Mouse (Mus musculus) spleen, postnatal 14 days (tissue): Measurements from ENCODE around the gene Unc13c.

Experiments
- DNase-seq, 2 experiments: peaks; one replicate each; pipeline ENCODE4 v3.0.0; 2021 to 2022; ENCODE audit warnings: low spot score in 2 of 2

The Unc13c gene

DNA sequence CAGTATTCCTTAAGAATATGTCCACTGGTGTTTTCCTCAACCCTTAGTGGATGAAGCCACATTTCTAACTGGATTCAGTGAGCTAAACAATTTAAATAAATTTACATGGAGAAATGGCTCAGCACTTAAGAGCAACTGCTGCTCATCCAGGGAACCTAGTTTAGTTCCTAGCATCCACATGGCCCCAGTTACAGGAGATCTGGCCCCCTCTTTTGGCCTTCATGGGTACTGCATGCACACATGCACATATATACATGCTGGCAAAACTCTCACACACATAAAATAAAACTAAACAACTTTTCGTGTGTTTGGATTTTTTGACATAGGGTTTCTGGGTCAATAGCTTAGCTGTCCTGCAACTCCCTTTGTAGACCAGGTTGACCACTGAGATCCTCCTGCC lies 330.6 kb downstream of the Unc13c start:
- DNase-seq: no peak

DNA sequence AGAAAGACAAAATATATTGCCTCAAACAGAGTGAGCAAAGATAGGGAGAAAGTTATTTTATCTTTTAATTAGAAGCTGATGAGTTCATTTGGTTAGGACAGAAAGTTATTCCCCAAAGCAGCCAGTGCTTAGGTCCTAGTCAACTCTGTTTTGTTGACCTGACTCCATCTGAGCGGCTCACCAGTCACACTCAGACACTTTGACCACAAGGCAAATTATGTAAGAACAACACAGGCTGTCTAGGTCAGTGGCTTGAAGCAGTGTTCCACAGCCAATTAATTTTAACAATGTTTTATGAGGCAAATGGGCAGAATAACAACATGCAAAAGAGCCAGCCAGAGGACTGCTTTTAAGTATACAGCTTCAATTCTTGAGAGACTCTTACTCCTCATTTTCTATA lies 343.6 kb downstream of the Unc13c start:
- no peak for DNase-seq

DNA sequence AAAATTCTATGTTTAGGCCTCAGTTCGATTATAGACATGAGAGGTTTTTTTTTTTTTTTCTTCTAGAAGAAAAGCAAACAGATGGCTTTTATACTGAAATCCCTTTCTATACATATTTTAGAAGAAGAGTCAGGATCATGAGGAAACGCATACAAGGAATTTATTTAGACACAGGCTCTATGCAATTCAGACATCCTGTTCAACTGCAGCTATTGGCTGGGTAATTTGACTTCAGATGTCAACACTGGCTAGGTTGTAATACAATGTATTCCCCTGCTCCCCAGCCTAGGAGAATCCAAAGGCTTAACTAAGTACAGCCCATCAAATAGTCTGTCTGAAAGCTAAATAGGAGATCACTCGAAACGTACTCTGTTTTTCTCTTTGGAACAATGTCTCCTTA lies 355.9 kb downstream of the Unc13c start:
- no peak for DNase-seq

DNA sequence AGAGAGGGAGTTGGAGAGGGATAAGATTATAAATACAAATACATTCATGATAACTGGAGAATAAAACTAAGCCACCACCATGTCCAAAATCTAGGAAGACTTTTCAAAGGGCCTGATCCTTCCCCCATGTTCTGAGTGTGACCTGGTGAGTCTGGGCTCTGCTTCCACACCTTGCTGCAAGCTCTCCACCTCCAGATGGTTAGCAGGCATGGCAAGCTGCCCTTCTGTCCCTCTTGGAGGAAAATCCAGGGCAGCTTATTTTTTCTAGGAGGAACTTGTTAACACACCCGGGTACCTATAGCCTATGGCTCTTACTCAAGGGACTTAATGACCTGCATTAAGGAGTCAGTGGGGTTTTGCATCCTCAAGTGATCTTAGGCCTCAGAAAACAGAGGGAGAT lies 364.8 kb downstream of the Unc13c start:
- DNase-seq: no peak

DNA sequence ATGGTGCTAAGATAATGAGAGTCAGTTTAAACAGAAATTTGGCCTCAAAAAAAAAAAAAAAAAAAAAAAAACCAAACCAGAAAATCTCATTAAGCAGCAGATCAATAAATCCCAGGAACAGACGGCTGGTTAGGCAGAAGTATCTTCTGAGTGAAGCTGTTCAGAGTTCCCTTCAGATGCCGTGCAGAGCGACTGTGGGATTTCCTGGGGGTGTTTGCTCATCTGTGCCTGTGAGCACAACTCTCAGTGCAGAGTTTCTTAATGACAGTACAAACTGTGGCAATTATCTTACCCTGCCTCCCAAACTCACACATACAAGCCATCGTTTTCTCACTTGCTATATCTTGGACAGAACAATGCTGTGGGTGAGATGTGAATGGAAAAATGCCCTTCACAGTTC lies 403.2 kb downstream of the Unc13c start:
- no peak for DNase-seq

DNA sequence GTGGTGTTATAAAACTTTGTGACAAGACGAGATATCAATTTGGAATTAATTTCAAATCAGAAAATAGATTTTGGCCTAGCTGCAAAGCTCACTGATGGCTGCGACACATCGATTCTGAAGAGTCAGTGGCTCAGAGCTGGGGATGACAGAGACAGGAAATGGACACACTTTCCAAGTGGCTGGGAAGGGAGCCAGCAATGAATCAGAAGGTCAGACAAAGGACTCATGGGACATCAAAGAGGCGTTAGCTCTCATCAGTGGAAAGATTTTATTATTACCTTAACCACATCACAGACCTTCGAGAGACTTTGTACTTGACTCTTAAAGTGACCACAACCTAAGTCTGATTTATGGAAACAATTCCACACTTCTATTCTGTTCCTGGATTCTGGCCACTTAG lies 408.7 kb downstream of the Unc13c start:
- DNase-seq: no peak

DNA sequence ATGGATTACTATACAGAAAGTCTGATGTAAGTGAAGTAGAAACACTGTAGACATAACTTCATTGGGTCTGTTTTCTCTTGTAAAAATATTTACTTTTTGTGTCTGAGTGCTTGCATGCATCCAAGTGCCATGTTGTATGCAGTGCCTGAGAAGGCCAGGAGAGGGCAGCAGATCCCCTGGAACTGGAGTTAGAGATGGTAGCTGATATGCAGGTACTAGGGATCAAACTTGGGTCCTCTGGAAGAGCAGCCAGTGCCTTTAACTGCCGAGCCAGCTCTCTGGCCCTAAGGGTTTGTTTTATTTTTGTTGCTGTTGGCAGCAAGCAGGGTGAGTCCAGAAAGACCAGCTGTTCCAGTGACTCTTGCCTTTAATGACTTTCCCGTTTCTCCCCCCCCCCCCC lies 411.0 kb downstream of the Unc13c start:
- DNase-seq: peak in 1 of 2 experiments; percentile 4

DNA sequence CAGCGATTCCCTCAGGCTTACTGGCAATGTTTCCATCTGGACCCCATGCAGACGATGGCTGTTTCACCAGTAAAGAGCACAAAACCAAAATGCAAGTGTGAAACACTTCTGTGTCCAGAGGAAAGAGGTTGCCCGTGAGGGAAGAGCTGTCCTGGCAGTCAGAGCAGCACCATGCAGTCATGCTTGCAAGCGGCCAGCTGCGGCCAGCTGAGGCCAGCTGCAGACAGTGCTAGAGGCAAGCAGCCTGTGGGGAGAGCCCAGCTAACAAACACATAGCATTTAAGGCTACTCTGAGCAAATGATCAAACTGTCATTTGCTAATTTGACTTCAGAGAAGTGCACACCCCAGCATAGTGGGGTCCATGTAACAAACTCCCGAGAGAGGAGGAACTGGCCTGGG lies 413.4 kb downstream of the Unc13c start:
- no peak for DNase-seq

DNA sequence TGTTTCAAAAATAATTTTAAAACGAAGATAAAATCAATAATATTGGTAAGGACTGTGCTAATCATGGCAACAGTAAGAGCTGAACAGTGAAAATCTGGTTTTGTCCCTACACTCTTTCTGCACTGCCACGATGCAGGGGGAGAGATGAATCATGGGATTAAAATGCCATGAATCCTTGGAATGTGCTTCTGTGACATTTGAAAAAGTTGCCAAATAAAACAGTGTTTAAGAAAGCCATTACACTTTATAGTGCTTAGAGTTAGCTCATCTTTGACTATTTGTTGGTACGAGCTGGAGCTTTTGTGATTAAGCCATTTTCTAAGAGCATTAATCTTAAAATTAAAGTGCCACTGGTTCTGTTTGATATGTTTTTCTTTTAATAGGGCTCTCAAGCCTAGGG lies 496.2 kb downstream of the Unc13c start:
- DNase-seq: no peak

DNA sequence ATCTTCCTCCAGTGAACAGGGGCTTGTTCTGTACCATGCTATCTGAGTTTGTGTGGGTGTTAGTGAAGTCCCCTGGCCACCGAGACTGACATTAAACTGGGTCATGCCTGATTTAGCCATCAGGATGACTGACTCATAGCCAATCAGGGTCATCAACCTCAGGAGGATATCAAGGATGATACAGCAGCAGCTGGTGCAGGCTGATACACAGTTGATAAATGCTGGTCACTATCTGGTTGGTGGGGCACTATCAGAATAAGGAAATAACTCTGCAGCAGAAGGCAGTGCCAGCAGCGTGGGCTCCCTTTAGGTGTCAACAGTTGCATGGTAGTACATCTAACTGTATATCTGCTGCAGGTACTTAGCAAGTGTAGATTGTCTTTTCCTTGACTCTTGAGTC lies 506.7 kb downstream of the Unc13c start:
- DNase-seq: no peak

DNA sequence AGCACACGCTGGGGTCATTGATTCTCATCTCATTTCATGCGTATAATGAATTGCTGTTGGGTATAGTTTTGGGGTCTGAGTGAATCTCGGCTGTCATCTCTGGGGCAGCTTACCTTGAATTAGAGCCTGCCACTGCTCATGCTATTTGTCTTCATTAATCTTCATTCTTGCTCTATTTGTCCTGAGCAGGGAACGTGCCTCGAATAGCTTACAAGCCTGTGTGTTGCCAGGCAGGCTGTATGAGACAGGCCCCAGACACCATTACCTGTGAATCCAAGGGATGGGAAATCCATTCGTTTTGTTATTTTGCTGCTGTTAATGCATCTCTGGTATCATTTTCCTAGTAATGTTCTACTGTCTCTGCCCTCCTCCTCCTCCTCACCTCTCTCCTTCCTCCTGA lies 518.8 kb downstream of the Unc13c start:
- DNase-seq: no peak

DNA sequence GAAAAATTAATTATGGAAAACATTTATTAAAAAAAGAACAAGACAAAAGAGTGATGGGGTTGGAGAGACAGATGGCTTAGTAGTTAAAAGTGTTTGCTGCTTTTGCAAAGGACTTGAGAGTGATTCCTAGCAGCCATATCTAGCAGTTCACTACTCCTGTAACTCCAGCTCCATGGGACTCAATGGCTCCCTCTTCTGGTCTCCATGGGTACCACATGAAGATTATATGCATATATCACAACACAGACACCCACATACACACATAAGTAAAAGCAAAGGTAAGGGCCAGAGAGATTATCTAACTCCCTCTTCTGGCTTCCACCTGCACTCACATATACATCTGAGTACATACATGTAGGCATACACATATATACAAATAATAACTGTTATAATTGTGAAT lies 519.5 kb downstream of the Unc13c start:
- DNase-seq: no peak

DNA sequence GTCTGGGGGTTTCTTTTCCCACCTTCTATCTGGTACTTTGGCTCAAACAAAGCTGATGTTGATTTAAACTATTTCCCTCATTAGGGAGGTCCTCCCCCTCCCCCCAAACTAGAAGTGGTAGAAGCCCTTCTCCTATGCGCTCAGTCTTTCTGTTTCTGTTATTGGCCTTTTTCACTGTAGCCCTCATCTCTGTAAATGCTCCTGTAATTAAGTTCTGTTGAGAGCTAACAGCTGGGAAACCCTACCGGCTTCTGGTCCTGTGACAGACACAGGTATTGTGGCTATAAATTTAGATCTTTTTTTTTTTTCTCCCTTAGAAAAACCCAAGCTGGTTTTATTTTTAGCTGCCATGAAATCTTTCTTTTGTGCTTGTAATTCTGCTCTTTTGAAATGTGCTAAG lies 536.8 kb downstream of the Unc13c start:
- DNase-seq: no peak
